Mouse (Mus musculus) kidney, adult 11 months (tissue): Measurements from ENCODE around the gene Unc79.

ENCODE experiments used
- DNase-seq: peaks from one replicate; pipeline ENCODE4 v3.0.0; 2022

Gene Unc79

DNA sequence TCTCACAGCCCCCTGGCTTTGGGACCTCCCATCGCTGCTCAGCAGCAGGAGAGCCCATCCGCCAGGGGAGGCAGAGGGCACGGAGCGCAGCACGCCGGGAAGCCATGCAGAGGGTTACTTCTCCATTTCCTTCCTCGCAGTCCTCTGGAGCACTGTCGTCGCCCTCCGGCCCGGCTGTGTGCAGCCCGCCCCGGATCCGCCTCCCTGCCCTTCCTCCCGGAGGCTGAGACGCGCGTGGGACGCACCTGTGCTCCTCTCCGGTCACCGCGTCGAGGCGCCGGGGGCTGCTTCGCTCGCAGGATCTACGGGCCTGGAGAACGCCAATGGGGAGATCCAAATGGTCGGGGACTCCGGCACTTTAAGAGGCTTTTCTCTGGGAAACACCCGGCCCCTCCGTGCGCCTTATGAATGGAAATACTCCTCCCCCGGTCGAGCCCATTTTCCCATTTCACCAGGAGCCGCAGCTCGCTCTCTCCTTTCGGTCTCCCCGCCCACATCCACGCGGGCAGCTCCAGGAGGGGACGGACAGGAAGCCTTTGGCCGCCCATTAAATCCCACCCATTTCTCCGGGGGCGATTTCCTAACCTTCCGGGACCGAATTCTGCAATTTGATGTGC, at the start of gene Unc79:
TSS of gene Unc79 (plus strand) at position 82 of the 617 bp plus-strand sequence.
- DNase-seq: peak; percentile 10

DNA sequence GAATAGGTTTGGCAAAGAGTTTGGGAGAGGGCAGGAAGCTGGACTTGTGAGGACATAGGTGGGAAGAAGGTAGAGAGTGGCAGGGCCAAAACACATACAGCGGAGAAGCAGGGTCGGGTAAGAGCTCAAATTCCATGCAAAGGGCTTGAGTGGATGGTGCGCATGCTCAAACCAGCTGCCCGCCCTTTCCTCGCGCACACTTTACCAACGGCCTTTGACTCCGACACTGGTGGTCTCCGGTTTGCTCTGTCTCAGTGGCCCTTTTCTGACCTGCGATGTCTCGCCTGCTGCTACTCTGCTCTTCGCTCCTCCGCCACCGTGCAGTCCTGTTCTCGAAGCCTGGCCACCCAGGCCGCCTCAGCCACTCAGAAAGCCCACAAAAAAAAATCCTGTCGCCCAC, 49.6 kb upstream of the Unc79 start, which contains the start of gene Cox8c:
TSS of gene Cox8c (plus strand) at position 226 of the 400 bp plus-strand sequence.
- no peak for DNase-seq

GRCm38 (mm10) chr12:102908191-102908590, 40.5 kb upstream of the Unc79 start:
- DNase-seq: no peak

GRCm38 (mm10) chr12:102916073-102916472, 32.6 kb upstream of the Unc79 start:
- DNase-seq: no peak

DNA sequence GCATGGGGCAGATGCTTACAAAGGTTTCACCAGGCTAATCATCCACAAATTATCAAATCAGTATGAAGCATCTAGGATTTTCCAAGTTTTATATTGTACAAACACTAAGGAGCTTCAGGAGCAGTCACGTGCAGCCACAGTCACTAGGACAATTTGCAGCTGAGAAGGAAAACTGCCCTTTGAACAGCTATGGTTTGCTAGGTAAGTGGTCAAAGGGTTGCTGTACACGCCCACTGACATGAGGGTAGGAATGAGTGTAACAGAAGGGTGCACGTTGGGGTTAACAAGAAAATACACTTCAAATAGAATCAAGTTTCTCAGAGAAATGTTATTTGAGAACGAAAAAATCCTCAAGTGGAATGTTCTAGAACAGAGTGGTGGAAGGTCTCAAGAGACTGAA, 18.9 kb upstream of the Unc79 start:
- peak; percentile 11 for DNase-seq

DNA sequence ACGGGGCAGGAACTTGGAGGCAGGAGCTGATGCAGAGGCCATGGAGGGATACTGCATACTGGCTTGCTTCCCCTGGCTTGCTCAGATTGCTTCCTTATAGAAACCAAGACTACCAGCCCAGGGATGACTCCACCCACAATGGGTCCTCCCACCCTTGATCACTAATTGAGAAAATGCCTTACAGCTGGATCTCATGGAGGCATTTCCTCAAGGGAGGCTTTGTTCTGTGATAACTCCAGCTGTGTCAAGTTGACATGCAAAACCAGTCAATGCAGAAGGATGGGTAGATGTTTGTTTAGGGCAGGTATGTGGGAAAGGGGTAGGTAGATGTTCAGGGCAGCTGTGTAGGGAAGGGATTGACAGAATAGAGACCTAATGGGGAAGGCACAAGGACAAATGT, 18.3 kb upstream of the Unc79 start:
- DNase-seq: no peak

DNA sequence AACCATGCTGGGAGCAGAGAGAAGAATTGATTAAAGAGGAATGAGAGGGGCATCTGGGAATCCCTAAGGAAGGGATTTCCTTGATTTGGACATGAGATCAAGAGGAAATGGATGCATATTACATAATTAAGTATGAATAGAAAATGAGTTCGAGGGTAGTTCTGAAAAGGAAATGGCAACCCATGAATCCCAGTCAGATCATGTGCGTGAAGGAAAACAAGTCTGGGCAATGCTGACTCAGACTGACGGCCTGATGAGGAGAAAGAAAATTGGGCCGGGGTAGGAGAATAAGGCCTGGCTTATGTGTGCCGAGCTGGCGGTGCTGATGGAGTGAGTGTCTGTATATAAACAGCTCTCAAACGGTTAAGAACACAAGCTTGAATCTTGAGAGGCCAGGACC, 17.9 kb upstream of the Unc79 start:
- DNase-seq: no peak

- DNase-seq: no peak
Observed at GRCm38 (mm10) chr12:102935892-102936291, 12.8 kb upstream of the Unc79 start.

- DNase-seq: no peak
Observed at GRCm38 (mm10) chr12:102945571-102945970, 3.1 kb upstream of the Unc79 start.

GRCm38 (mm10) chr12:102947826-102948225, 833 bp upstream of the Unc79 start:
- DNase-seq: no peak

GRCm38 (mm10) chr12:102949395-102950208, 943 bp downstream of the Unc79 start:
- no peak for DNase-seq

- DNase-seq: no peak
Observed at GRCm38 (mm10) chr12:102960051-102960775, 11.6 kb downstream of the Unc79 start.

DNA sequence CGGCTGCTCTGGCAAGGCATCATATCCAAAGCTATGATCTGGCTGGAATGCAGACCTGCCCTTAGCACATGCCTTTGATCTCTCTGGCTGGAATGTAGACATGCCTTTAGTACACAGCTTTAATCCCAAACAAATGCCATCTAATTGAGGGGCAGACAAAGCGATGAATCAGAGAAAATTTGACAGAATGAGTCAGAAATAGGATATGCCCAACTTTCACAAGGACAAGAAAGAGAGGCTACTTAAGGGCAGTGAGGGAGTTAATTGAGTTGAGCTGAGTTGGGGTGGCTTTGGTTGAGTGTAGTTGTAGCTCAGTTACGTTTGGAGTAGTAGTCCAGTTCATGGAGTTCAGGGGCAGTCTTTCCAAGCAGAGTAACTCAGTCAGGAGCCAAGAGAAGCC, 12.4 kb downstream of the Unc79 start:
- no peak for DNase-seq

DNA sequence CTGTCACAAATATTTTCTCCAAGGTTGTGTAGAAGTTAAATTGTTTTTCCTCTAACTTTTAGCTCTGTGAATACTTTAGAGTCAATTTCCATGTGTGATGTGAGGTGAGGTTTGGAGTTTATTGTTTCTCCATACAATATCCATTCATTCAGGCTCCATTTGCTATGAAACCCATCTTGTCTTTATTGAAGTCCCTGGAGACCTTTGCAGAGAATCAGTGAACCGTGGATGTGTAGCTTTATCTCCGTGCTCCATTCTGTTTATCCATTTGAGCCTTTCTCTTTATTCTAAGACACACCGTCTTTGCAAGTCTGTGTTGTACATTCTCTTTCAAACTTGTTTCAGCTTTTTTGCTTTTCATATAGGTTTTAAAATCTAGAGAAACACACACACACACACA, 15.8 kb downstream of the Unc79 start:
- no peak for DNase-seq

- no peak for DNase-seq
Observed at GRCm38 (mm10) chr12:102980584-102980983, 31.9 kb downstream of the Unc79 start.

- DNase-seq: no peak
Observed at GRCm38 (mm10) chr12:102981543-102981942, 32.9 kb downstream of the Unc79 start.

DNA sequence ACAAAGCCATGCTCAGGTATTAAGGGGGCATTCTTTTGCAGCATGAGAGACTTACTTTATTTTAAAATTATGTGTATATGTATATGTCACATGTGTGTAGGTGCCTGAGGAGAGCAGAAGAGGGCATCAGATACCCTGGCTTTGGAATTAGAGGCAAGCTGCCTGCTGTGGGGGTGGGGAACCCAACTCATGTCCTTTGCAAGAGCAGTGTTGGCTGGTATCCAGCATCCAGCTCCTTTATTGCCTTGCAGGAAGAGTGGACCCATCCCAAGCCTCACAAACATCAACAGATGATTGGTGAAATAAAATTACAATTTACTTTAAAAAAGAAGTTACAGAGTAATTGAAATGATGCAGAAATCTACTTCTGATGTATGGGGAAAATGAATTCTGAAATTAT, 36.7 kb downstream of the Unc79 start:
- DNase-seq: no peak

DNA sequence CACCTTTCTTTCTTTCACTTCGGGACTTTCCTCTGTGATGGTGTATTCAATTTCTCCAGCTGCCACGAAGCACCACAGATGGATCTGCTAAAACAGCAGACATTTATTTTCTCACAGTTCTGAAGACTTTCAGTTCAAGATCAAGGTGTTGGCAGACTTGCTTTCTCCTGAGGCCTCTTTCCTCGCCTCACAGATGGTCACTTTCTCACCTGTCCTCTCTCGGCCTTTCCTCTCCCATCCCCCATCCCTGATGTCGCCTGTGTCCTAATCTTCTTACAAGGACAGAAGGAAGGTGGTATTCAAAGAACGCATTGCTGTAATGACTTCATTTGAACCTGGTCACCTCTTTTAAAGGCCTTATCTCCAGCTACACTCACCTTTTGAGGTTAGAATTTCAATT, 39.1 kb downstream of the Unc79 start:
- DNase-seq: no peak

DNA sequence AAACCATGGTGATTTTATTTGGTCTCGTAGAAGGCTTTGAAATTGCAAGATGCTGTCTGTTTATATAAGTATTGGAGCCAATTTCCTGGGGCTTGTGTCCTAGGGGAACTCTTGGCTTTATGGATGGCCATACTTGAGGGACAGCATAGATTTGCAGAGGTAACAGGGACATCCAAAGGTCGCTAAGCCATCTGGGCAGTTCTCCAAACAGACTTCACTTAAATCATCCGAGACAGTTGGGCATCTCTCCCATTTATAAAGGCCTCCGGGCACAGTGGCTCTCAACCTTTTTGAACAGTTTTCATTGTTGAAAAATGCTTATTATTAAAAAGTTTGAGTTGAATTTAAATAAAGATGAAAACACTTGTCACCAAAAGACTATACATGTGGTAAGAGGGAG, 59.8 kb downstream of the Unc79 start:
- DNase-seq: no peak

DNA sequence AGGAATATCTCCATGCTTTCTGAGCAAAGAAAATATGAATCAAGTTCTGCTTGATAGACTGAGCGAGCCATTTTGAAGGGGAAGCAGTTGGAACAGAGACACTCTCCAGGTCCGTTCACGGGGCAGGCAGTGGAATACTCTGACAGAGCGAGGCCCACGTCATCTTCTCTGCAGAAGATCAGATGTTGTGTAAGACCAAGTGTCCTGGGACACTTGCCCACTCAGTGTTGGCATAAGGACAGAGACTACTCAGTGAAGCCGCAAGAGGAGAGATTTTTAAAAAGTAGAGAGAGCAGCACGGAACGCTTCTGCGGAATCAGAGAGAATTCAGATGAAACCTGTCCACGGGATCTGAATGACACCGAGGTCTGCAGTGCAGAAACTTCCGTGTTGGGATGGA, 69.5 kb downstream of the Unc79 start:
- no peak for DNase-seq

DNA sequence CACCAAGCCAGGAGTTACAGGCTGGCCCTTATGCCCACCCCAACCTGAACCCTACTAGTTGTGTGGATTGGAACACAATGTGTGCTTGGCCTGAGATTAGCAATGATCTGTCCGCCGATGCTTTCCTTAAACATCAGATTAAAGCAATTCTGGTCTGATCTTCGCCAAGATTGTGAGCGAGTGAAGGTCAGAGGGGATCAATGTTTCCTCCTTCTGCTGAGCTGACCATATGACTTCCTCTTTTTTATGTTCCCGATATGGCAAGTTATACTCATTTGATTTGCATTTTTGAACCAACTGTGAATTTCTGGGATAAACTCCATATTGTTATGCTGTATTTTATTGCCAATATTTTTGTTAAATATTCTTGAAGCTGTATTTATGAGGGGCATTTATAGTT, 88.0 kb downstream of the Unc79 start:
- DNase-seq: no peak

- DNase-seq: no peak
Observed at GRCm38 (mm10) chr12:103039332-103039731, 90.7 kb downstream of the Unc79 start.

GRCm38 (mm10) chr12:103040136-103040535, 91.5 kb downstream of the Unc79 start:
- no peak for DNase-seq

DNA sequence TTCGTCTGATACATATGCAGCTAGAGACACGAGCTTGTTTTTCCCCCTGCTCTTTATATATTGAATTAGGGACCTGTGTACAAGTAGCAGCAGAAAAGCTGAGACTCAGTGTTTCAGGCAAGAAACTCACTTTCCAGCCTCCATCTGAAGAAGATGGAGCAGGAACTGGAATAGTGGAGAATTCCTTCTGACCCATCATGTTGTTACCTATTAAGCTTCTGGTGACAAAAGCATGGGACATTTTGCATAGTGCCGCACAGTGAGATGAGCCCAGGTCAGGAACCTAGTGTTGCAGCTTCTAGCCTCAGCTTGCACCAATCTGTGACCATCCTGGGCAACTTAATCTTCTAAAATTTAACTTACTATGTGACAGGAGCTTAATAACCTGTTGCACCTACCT, 92.7 kb downstream of the Unc79 start:
- no peak for DNase-seq
